Mouse (Mus musculus): Measurements from ENCODE around the gene Ptpa.
"Not testable (repeated sequence)": the region's sequence is repeated elsewhere in the genome, so short reads cannot be mapped to it uniquely, and the experiment has no call there.

Gene Ptpa

GRCm38 (mm10) chr2:30402351-30402826 lies 13.4 kb upstream of the Ptpa start:
- DNase-seq (ENCODE audit: low read depth, low spot score): no peak

GRCm38 (mm10) chr2:30402843-30403242 lies 13.0 kb upstream of the Ptpa start:
- DNase-seq (ENCODE audit: low read depth, low spot score): no peak

- no peak for DNase-seq (ENCODE audit: low read depth, low spot score)
These were observed 12.0 kb upstream of the Ptpa start for GRCm38 (mm10) chr2:30403870-30404269.

- DNase-seq (ENCODE audit: low read depth, low spot score): no peak
These were observed 8.6 kb upstream of the Ptpa start for GRCm38 (mm10) chr2:30407221-30407620.

- no peak for DNase-seq (ENCODE audit: low read depth, low spot score)
These were observed 8.1 kb upstream of the Ptpa start for GRCm38 (mm10) chr2:30407778-30408177.

GRCm38 (mm10) chr2:30408452-30409100 lies 7.3 kb upstream of the Ptpa start:
- no peak for DNase-seq (ENCODE audit: low read depth, low spot score)

GRCm38 (mm10) chr2:30409454-30410176 lies 6.2 kb upstream of the Ptpa start:
- DNase-seq (ENCODE audit: low read depth, low spot score): no peak

GRCm38 (mm10) chr2:30413038-30413973 lies 2.5 kb upstream of the Ptpa start:
- no peak for DNase-seq (ENCODE audit: low read depth, low spot score)

- DNase-seq (ENCODE audit: low read depth, low spot score): no peak
These were observed 1.7 kb upstream of the Ptpa start for GRCm38 (mm10) chr2:30414101-30414500.

- no peak for DNase-seq (ENCODE audit: low read depth, low spot score)
These were observed 1.2 kb upstream of the Ptpa start for GRCm38 (mm10) chr2:30414681-30415080.

- peak; percentile 74 for DNase-seq (ENCODE audit: low read depth, low spot score)
These were observed 493 bp upstream of the Ptpa start, which contains the start of gene Crat for GRCm38 (mm10) chr2:30415157-30415935. Gene Crat (minus strand): TSS chr2:30415813.

GRCm38 (mm10) chr2:30416649-30416965 lies 768 bp downstream of the Ptpa start:
- peak; percentile 20 for DNase-seq (ENCODE audit: low read depth, low spot score)

GRCm38 (mm10) chr2:30417154-30417553 lies 1.3 kb downstream of the Ptpa start:
- not testable (repeated sequence) for DNase-seq (ENCODE audit: low read depth, low spot score)

GRCm38 (mm10) chr2:30417595-30418165 lies 1.8 kb downstream of the Ptpa start:
- no peak for DNase-seq (ENCODE audit: low read depth, low spot score)

GRCm38 (mm10) chr2:30418259-30418658 lies 2.4 kb downstream of the Ptpa start:
- no peak for DNase-seq (ENCODE audit: low read depth, low spot score)

- peak; percentile 30 for DNase-seq (ENCODE audit: low read depth, low spot score)
These were observed 3.3 kb downstream of the Ptpa start for GRCm38 (mm10) chr2:30419112-30419511.

GRCm38 (mm10) chr2:30421432-30421831 lies 5.6 kb downstream of the Ptpa start:
- DNase-seq (ENCODE audit: low read depth, low spot score): no peak

GRCm38 (mm10) chr2:30429156-30429555 lies 13.3 kb downstream of the Ptpa start:
- DNase-seq (ENCODE audit: low read depth, low spot score): no peak

- peak; percentile 84 for DNase-seq (ENCODE audit: low read depth, low spot score)
These were observed 19.7 kb downstream of the Ptpa start for GRCm38 (mm10) chr2:30435326-30436155.

- DNase-seq (ENCODE audit: low read depth, low spot score): no peak
These were observed 20.3 kb downstream of the Ptpa start for GRCm38 (mm10) chr2:30436156-30436545.
